Mouse (Mus musculus) C2C12 (cell line): ENCODE data around the gene Acot5. TPM values are rescaled to one million over a fixed set of nuclear protein-coding genes. Genes with fewer than 3 reads are reported as not detected.
"Not testable (repeated sequence)": the region's sequence is repeated elsewhere in the genome, so short reads cannot be mapped to it uniquely, and the experiment has no call there.

ENCODE experiments used
- H3K27me3 ChIP-seq: one replicate; pipeline ENCODE4 v1.6.1; 2011; ENCODE audit not compliant: control insufficient read depth, insufficient read depth, insufficient read length
- H3K36me3 ChIP-seq: one replicate; pipeline ENCODE4 v1.6.1; 2011; ENCODE audit not compliant: control insufficient read depth, insufficient read depth
- H3K4me3 ChIP-seq: one replicate; pipeline ENCODE4 v1.5.1; 2011; ENCODE audit warnings: mild to moderate bottlenecking, control low read depth; ENCODE audit not compliant: poor library complexity, insufficient read depth, severe bottlenecking
- H3K79me2 ChIP-seq: one replicate; pipeline ENCODE4 v1.6.1; 2011; ENCODE audit not compliant: control insufficient read depth, insufficient read depth
- H3K79me3 ChIP-seq: one replicate; pipeline ENCODE4 v1.6.1; 2011; ENCODE audit warnings: low read depth, control low read depth
- H3ac ChIP-seq: one replicate; pipeline ENCODE3; 2011; ENCODE audit warnings: low read depth; ENCODE audit not compliant: control insufficient read depth, insufficient read length
- CEBPB ChIP-seq: IDR thresholded peaks from one replicate; pipeline ENCODE4 v1.6.1; 2011; ENCODE audit warnings: low read depth, mild to moderate bottlenecking, control low read depth, moderate library complexity
- CTCF ChIP-seq: IDR thresholded peaks from one replicate; pipeline ENCODE4 v1.5.1; 2011; ENCODE audit not compliant: control insufficient read depth, insufficient read depth, insufficient read length
- FOSL1 ChIP-seq: IDR thresholded peaks from one replicate; pipeline ENCODE4 v1.8.0; 2011; ENCODE audit warnings: mild to moderate bottlenecking, low read length; ENCODE audit not compliant: poor library complexity, insufficient read depth, severe bottlenecking
- MAX ChIP-seq: IDR thresholded peaks from one replicate; pipeline ENCODE4 v1.6.1; 2011; ENCODE audit warnings: mild to moderate bottlenecking, control low read depth
- MYOD1 ChIP-seq: IDR thresholded peaks from one replicate; pipeline ENCODE4 v1.6.1; 2011; ENCODE audit warnings: low read depth; ENCODE audit not compliant: control insufficient read depth, insufficient read length
- MYOG ChIP-seq: IDR thresholded peaks from one replicate; pipeline ENCODE4 v1.6.1; 2011; ENCODE audit not compliant: control insufficient read depth, insufficient read length; ENCODE audit errors: extremely low read depth
- USF1 ChIP-seq: IDR thresholded peaks from one replicate; pipeline ENCODE4 v1.6.1; 2011; ENCODE audit warnings: low read depth, mild to moderate bottlenecking, control low read depth, moderate library complexity
- polyA plus RNA-seq: library from polyadenylated mRNA; unstranded; fragments of >200 nt; fragmentation: generic; extraction: Trizol; gene quantifications from one replicate; pipeline ENCODE4 v1.2.1, GENCODE M21; 2012; ENCODE audit warnings: missing spikeins

The Acot5 gene
- polyA plus RNA-seq, 1 experiment: not detected

- TF ChIP-seq FOSL1: no peak
- no peak for TF ChIP-seq USF1
- no peak for TF ChIP-seq CEBPB
- TF ChIP-seq CTCF: no peak
- no peak for TF ChIP-seq MYOG
- TF ChIP-seq MAX: no peak
- no peak for TF ChIP-seq MYOD1
- Histone ChIP-seq H3K27me3 (no peaks in the 10 kb centered on the region), H3K36me3 (no peaks in the 10 kb centered on the region), H3K79me2 (no peaks in the 10 kb centered on the region), H3K4me3 (no peak overlapping the region), H3K79me3 (no peaks in the 10 kb centered on the region), H3ac (no peak overlapping the region)
These were observed 25.1 kb upstream of the Acot5 start for GRCm38 (mm10) chr12:84044045-84044444.

- TF ChIP-seq CTCF (no peak), FOSL1 (no peak), MYOG (no peak), MYOD1 (no peak), CEBPB (no peak), MAX (no peak), USF1 (no peak)
- no peaks in the 10 kb centered on the region for H3K79me2 ChIP-seq
- H3K4me3 ChIP-seq: no peak overlapping the region
- H3K36me3 ChIP-seq: no peaks in the 10 kb centered on the region
- no peak overlapping the region for H3ac ChIP-seq
- H3K79me3 ChIP-seq: no peaks in the 10 kb centered on the region
- no peaks in the 10 kb centered on the region for H3K27me3 ChIP-seq
These were observed 22.2 kb upstream of the Acot5 start for GRCm38 (mm10) chr12:84046906-84047305.

DNA sequence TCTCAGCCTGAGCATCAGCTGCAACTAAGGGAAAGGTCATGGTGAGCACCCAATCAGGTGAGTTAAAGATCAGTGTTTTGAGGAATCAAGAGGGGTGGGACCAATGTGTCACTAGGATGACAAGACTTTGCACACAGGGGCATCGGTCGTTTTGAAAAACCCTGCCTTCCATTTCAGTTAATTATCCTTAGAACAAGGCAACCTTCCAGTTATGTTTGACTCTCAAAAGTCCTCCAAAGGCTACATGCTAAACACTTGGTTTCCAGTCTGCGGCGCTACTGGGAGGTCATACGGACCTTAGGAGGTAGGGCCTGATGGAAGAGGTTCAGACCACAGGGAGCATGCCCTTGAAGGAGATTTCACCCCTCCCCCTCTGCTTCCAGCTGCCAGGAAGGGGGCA is 18.4 kb upstream of the Acot5 start:
- not testable (repeated sequence) for H3K4me3 ChIP-seq, H3K27me3 ChIP-seq, H3K79me2 ChIP-seq, H3K36me3 ChIP-seq, H3ac ChIP-seq, H3K79me3 ChIP-seq

DNA sequence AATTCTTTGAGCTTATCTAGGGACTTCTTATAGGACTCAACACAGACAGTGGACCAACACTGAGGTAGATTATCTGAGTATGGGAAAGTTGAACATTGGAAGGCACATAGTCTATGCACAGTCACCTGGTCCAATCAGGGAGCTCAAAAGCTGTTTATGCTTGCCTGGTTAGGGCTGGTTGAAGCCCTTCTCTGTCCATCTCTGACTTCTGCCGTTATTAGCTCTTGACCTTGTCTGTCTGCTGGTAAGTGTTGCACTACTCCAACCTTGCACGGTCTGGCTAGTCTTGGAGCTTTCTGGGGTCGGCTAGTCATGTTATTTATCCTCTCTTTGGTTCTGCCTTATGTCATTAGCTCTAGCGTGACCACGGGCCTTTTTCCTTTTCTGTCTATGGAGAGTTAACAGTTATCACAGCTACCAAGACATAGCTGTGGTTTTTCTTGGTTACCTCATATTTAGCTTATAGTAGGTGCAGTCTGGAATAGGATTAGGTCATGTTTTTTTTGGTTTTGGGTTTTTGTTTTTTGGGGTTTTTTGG is 17.1 kb upstream of the Acot5 start, which contains the start of gene Acot3:
TSS of gene Acot3 (plus strand) at position 208 of the 538 bp plus-strand sequence.
- H3ac ChIP-seq: no peak within 1 kb of the TSS
- TF ChIP-seq CTCF (no peak), MAX (no peak), USF1 (no peak), FOSL1 (no peak), MYOG (no peak), CEBPB (no peak), MYOD1 (no peak)
- H3K4me3 ChIP-seq: no peak within 1 kb of the TSS
- H3K79me2 ChIP-seq: no peaks in the 10 kb centered on the region
- H3K36me3 ChIP-seq: no peaks in the 10 kb centered on the region
- H3K27me3 ChIP-seq: no peaks in the 10 kb centered on the region
- no peaks in the 10 kb centered on the region for H3K79me3 ChIP-seq

DNA sequence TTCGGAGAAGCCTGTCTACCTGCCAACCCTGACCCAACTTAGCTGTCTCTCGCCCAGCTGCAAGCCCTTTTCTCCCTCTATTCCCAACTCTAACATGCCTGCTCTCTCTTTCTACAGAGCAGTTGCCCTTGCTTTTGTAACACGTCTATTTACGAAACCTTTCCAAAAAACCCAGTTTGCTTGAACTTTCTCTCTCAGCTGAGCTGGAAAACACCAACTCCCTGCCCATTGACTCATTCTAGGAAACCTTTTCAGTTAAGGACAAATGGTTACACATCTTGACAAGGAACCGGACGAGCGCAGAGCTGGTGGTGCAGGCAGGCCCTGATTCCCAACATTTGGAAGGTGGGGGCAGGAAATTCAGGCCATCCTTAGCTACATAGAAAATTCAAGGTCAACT is 16.5 kb upstream of the Acot5 start:
- Histone ChIP-seq H3K79me2 (no peaks in the 10 kb centered on the region), H3K4me3 (no peak overlapping the region), H3ac (no peak overlapping the region), H3K36me3 (no peaks in the 10 kb centered on the region), H3K27me3 (no peaks in the 10 kb centered on the region), H3K79me3 (no peaks in the 10 kb centered on the region)
- TF ChIP-seq CTCF (no peak), FOSL1 (no peak), MYOG (no peak), USF1 (no peak), CEBPB (no peak), MYOD1 (no peak), MAX (no peak)

GRCm38 (mm10) chr12:84053173-84053572 is 16.0 kb upstream of the Acot5 start:
- no peaks in the 10 kb centered on the region for H3K79me2 ChIP-seq
- no peak overlapping the region for H3K4me3 ChIP-seq
- H3K79me3 ChIP-seq: no peaks in the 10 kb centered on the region
- H3K36me3 ChIP-seq: no peaks in the 10 kb centered on the region
- peaks cover 3% of the 10 kb centered on the region for H3K27me3 ChIP-seq
- no peak overlapping the region for H3ac ChIP-seq
- TF ChIP-seq USF1 (no peak), MYOG (no peak), CTCF (no peak), FOSL1 (no peak), CEBPB (no peak), MYOD1 (no peak), MAX (no peak)
